Comparison of ENCODE assay signal across 8 mouse cellular contexts in the genomic region with DNA sequence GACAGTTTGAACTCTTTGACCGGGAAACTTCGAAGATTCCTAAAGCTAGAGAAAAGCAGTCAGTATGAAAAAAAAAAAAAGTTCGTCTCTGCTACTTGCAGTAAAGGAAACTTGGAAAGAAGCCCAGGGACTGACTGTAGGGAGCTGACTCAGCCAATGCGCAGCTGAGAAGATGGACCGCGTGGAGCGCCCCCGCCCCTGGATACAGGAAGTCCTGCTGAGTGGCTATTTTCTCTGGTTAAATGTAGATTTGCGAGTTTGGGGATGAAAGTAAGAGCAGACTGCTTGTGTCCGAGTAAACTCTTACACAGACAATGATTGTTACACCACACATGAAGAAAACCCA. TPM values are rescaled to one million over a fixed set of nuclear protein-coding genes. Genes with fewer than 3 reads are reported as not detected.
DNase-seq lines count a peak whose midpoint lies in the region; ATAC-seq and TF ChIP-seq lines count a peak whose summit lies in the region.

No protein-coding gene starts in this region.

- no peak for TF ChIP-seq EP300 in liver, embryonic 14.5 days (IDR thresholded peaks at IDR 0.05; ENCODE audit: low read depth)

- no peaks in the 10 kb centered on the region for H3K36me3 ChIP-seq in C2C12 (ENCODE audit: control insufficient read depth, insufficient read depth)
- H3K36me3 ChIP-seq in forebrain, embryonic 16.5 days (ENCODE audit: control insufficient read depth, insufficient read depth), result no peaks in the 10 kb centered on the region
- no peaks in the 10 kb centered on the region for H3K36me3 ChIP-seq in liver, embryonic 14.5 days (replicated peaks; ENCODE audit: control insufficient read depth, insufficient read depth, low read depth)

- no peaks in the 10 kb centered on the region for H3K9me3 ChIP-seq in forebrain, embryonic 16.5 days (ENCODE audit: control insufficient read depth, low read length)
- no peaks in the 10 kb centered on the region for H3K9me3 ChIP-seq in liver, embryonic 14.5 days (ENCODE audit: control insufficient read depth, low read length)

- intact Hi-C loops in heart, postnatal 14 days (cut with DNase I), result loop anchor here (2.0 to 5.0 kb wide), 2 partner anchors 141 to 220 kb away; no protein-coding TSS in a partner anchor

- TF ChIP-seq CTCF in C2C12 (IDR thresholded peaks at IDR 0.05; ENCODE audit: control insufficient read depth, insufficient read depth, insufficient read length), result no peak
- TF ChIP-seq CTCF in brain, embryonic 14.5 days (IDR thresholded peaks at IDR 0.05; ENCODE audit: borderline replicate concordance, extremely low read depth, insufficient read depth, insufficient read length), result no peak
- TF ChIP-seq CTCF in liver, embryonic 14.5 days (IDR thresholded peaks at IDR 0.05; ENCODE audit: low read depth), result no peak

- H3K27ac ChIP-seq in forebrain, embryonic 16.5 days (ENCODE audit: low read length), result peak overlapping the region; percentile 4; the same call in 1 of the 2 replicates
- H3K27ac ChIP-seq in liver, embryonic 14.5 days, result no peak overlapping the region

- H3K9ac ChIP-seq in forebrain, embryonic 16.5 days (replicated peaks; ENCODE audit: low read depth, low read length), result no peak overlapping the region
- no peak overlapping the region for H3K9ac ChIP-seq in liver, embryonic 14.5 days (replicated peaks)

- H3K79me2 ChIP-seq in C2C12 (ENCODE audit: control insufficient read depth, insufficient read depth), result no peaks in the 10 kb centered on the region

- H3K4me2 ChIP-seq in forebrain, embryonic 16.5 days (ENCODE audit: low read length), result peak overlapping the region; percentile 41
- peak overlapping the region; percentile 45 for H3K4me2 ChIP-seq in liver, embryonic 14.5 days (ENCODE audit: low read depth)

- peaks cover 14% of the 10 kb centered on the region for H3K4me1 ChIP-seq in forebrain, embryonic 16.5 days (replicated peaks; ENCODE audit: control insufficient read depth, insufficient read depth, low read length)
- peaks cover 0 to 16% of the 10 kb centered on the region in 2 experiments; a peak in 3 of 4 replicates for H3K4me1 ChIP-seq in liver, embryonic 14.5 days (replicated peaks; ENCODE audit: control insufficient read depth in 2 of 2, insufficient read depth in 2 of 2, low read length in 1 of 2)

- peak; percentile 93 for DNase-seq in brain, embryonic 14.5 days (ENCODE audit: low read depth)
- peak; percentile 78 to 81 for DNase-seq in heart, postnatal 14 days
- peak; percentile 32 for DNase-seq in large intestine, adult 2 months (ENCODE audit: low read depth, low spot score)
- peak in 2 of 3 experiments; percentile 20 to 28 for DNase-seq in liver, embryonic 14.5 days (ENCODE audit: low read depth in 3 of 3, low spot score in 3 of 3)
- DNase-seq in natural killer cell, adult 2 months (ENCODE audit: low spot score in 2 of 2), result peak; percentile 29 to 30
- DNase-seq in testis, postnatal 14 days (ENCODE audit: low spot score), result peak; percentile 77

- H3K79me3 ChIP-seq in C2C12 (ENCODE audit: low read depth), result no peaks in the 10 kb centered on the region

- H3K4me3 ChIP-seq in C2C12 (ENCODE audit: insufficient read depth, poor library complexity, severe bottlenecking), result peak overlapping the region; percentile 18
- no peak overlapping the region for H3K4me3 ChIP-seq in forebrain, embryonic 16.5 days (replicated peaks; ENCODE audit: low read length)
- no peak overlapping the region for H3K4me3 ChIP-seq in liver, embryonic 14.5 days (ENCODE audit: insufficient read depth in 1 of 2, low read depth in 2 of 2, low read length in 2 of 2)

- peak overlapping the region; percentile 56 for H3ac ChIP-seq in C2C12 (ENCODE audit: control insufficient read depth, insufficient read length, low read depth)

- TF ChIP-seq POLR2A in brain, embryonic 14.5 days (IDR thresholded peaks at IDR 0.05; ENCODE audit: borderline replicate concordance, extremely low read depth, insufficient read depth, insufficient read length, poor library complexity, severe bottlenecking), result no peak

- ATAC-seq in forebrain, embryonic 16.5 days, result peak; percentile 89
- no peak for ATAC-seq in liver, embryonic 14.5 days (ENCODE audit: insufficient read depth)

- 1% methylated on average over 10 of the region's 10 CpGs for WGBS in forebrain, embryonic 16.5 days
- under 1% methylated on average over 10 of the region's 10 CpGs for WGBS in large intestine, adult 2 months
- WGBS in liver, embryonic 14.5 days (ENCODE audit: insufficient replicate concordance), result 3% methylated on average over 10 of the region's 10 CpGs

- H3K27me3 ChIP-seq in C2C12 (ENCODE audit: control insufficient read depth, insufficient read depth, insufficient read length), result no peaks in the 10 kb centered on the region
- H3K27me3 ChIP-seq in forebrain, embryonic 16.5 days (replicated peaks; ENCODE audit: control insufficient read depth, insufficient read depth, low read length), result no peaks in the 10 kb centered on the region
- no peaks in the 10 kb centered on the region for H3K27me3 ChIP-seq in liver, embryonic 14.5 days (ENCODE audit: control insufficient read depth, insufficient read depth, low read length)

TF ChIP-seq in C2C12, 6 proteins besides CTCF, POLR2A, EP300 and RAD21:
- TF ChIP-seq MYOD1 (IDR thresholded peaks at IDR 0.05; ENCODE audit: control insufficient read depth, insufficient read length, low read depth) (peak; percentile 22), CEBPB (IDR thresholded peaks at IDR 0.05; ENCODE audit: low read depth) (no peak), USF1 (IDR thresholded peaks at IDR 0.05; ENCODE audit: low read depth) (peak; percentile 30), MYOG (IDR thresholded peaks at IDR 0.05; ENCODE audit: control insufficient read depth, extremely low read depth, insufficient read length) (no peak), FOSL1 (IDR thresholded peaks at IDR 0.05; ENCODE audit: insufficient read depth, low read length, poor library complexity, severe bottlenecking) (no peak), MAX (IDR thresholded peaks at IDR 0.05) (peak; percentile 65)

RNA-seq across cellular contexts. Expression of a gene that starts 41.2 kb away (rescaled TPM):
- 0.02 TPM for polyA plus RNA-seq in C2C12 (2012; fragmentation: generic; extraction: Trizol)
- 0.22 and 0.25 TPM in 2 replicates for polyA plus RNA-seq in brain, embryonic 14.5 days (2012; rRNA removed)
- polyA plus RNA-seq in forebrain, embryonic 16.5 days (2015; fragmentation: Nextera tagmentation; extraction: Ambion mirVana), result 0.20 TPM in 1 of 2 replicates, not detected in the other
- under 1 TPM; 0.32 to 0.36 TPM for total RNA-seq in heart, postnatal 14 days (2021)
- not detected in 2 replicates for polyA plus RNA-seq in large intestine, adult 2 months (2012; rRNA removed)
- polyA plus RNA-seq in liver, embryonic 14.5 days (2012; rRNA removed), result 0.02 and 0.04 TPM in 2 replicates
- polyA plus RNA-seq in liver, embryonic 14.5 days (2014; fragmentation: Nextera tagmentation; extraction: Ambion mirVana), result not detected in 2 replicates

RNA-seq across cellular contexts. Expression of a gene that starts 43.1 kb away (rescaled TPM):
- polyA plus RNA-seq in C2C12 (2012; fragmentation: generic; extraction: Trizol), result 0.22 TPM
- not detected in 2 replicates for polyA plus RNA-seq in brain, embryonic 14.5 days (2012; rRNA removed)
- not detected in 2 replicates for polyA plus RNA-seq in forebrain, embryonic 16.5 days (2015; fragmentation: Nextera tagmentation; extraction: Ambion mirVana)
- 1 to 10 TPM; 6.4 to 7.6 TPM for total RNA-seq in heart, postnatal 14 days (2021)
- polyA plus RNA-seq in large intestine, adult 2 months (2012; rRNA removed), result not detected in 2 replicates
- not detected in 2 replicates for polyA plus RNA-seq in liver, embryonic 14.5 days (2012; rRNA removed)
- not detected in 2 replicates for polyA plus RNA-seq in liver, embryonic 14.5 days (2014; fragmentation: Nextera tagmentation; extraction: Ambion mirVana)

Comparison
In these comparisons a context has a peak if more than half of its experiments do, and no peak if none do; other contexts are left out.
1. DNase-seq: peak in every context shown above with its lines; median percentile 93 in brain, embryonic 14.5 days; 80 in heart, postnatal 14 days; 77 in testis, postnatal 14 days; 32 in large intestine, adult 2 months; 30 in natural killer cell, adult 2 months; 24 in liver, embryonic 14.5 days.